Mouse (Mus musculus) olfactory bulb, adult 2 months (tissue): Measurements from ENCODE around the gene Capn13.

Source experiments
- CTCF ChIP-seq: fragments of 200-500 bp; IDR thresholded peaks from 2 replicates; pipeline ENCODE4 v1.5.1; 2012; ENCODE audit warnings: low read depth, mild to moderate bottlenecking, low read length, moderate library complexity; ENCODE audit not compliant: insufficient read depth
- POLR2A ChIP-seq: fragments of 200-500 bp; IDR thresholded peaks from 2 replicates; pipeline ENCODE4 v1.6.1; 2012; ENCODE audit warnings: mild to moderate bottlenecking, low read depth, low read length, moderate library complexity; ENCODE audit not compliant: insufficient read depth

GRCm38 (mm10) chr17:73284301-73284700 lies 116.4 kb downstream of the Capn13 start:
- TF ChIP-seq CTCF (no peak), POLR2A (no peak)
